Mouse (Mus musculus): Measurements from ENCODE around the gene Glb1l. TPM values are rescaled to one million over a fixed set of nuclear protein-coding genes. Genes with fewer than 3 reads are reported as not detected.

Glb1l gene
- total and polyA plus RNA-seq, 3 experiments = 2.4 to 10.8 (median 3.6) TPM

DNA sequence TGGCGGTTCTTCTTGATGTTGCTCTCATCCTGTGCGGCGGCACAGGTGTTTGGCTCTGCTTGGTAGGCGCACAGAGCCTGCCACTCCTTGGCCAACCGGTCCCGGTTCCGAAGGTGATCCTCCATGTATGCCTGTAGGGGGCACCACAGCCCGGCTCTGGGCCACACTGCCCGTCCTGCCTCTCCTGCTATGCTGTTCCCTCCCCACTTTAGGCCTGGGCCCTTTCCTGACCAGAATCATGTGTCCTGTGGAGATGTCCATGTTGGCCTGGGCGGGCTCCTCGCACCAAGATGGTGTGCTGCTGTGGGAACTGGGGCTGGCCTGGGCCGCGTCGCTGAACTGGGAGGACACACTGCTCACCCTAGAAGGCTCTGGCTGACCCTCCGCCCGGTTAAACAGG lies 42.4 kb upstream of the Glb1l start:
- H3K27me3 ChIP-seq (replicated peaks) = peaks cover 25% of the 10 kb centered on the region
- in situ Hi-C loops (cut with MboI; ENCODE audit: low pct_ligation_motif_present, low pct_unique_long_range_greater_than_20kb, low sequenced_read_pairs) = loop anchor here (25.0 kb wide), 1 partner anchor 316 kb away; the partner anchor contains the start of gene Cfap65
- no peaks in the 10 kb centered on the region for H3K9me3 ChIP-seq (replicated peaks; ENCODE audit: low read length)
- H3K4me2 ChIP-seq (ENCODE audit: insufficient read depth, low read depth, poor library complexity, severe bottlenecking) = no peak overlapping the region
- no peaks in the 10 kb centered on the region for H3K36me3 ChIP-seq (replicated peaks in 1 of 2; ENCODE audit: control insufficient read depth in 1 of 2, insufficient read depth in 1 of 2, low read length in 1 of 2)
- no peak for DNase-seq (ENCODE audit: extremely low read depth)
- H3K9ac ChIP-seq (ENCODE audit: insufficient read depth, low read depth) = no peak overlapping the region
- dilution Hi-C loops (cut with MboI; ENCODE audit: extremely low pct_ligation_motif_present, extremely low pct_unique_long_range_greater_than_20kb, low sequenced_read_pairs) = no loop called here
- H3K27ac ChIP-seq (ENCODE audit: insufficient read depth, low read depth) = no peak overlapping the region
- TF ChIP-seq PAX5 (IDR thresholded peaks at IDR 0.05; ENCODE audit: low read length) (no peak), GABPA (IDR thresholded peaks at IDR 0.05; ENCODE audit: insufficient replicate concordance, low read depth, low read length) (no peak), CTCF (conservative IDR thresholded peaks at IDR 0.05 in 1 of 2, IDR thresholded peaks at IDR 0.05 in 1 of 2; ENCODE audit: low read depth in 2 of 2, low read length in 2 of 2) (peak in 1 of 2 experiments; percentile 28; a peak in 1 of 4 replicates), SIN3A (IDR thresholded peaks at IDR 0.05; ENCODE audit: low read length) (no peak), MAX (IDR thresholded peaks at IDR 0.05; ENCODE audit: low read length) (no peak)
- no peaks in the 10 kb centered on the region for H3K79me2 ChIP-seq (replicated peaks; ENCODE audit: control insufficient read depth, extremely low read depth, insufficient read depth, poor library complexity, severe bottlenecking)
- no peak overlapping the region for H3K4me3 ChIP-seq (replicated peaks in 1 of 3; ENCODE audit: low read depth in 2 of 3, low read length in 2 of 3, poor library complexity in 1 of 3)
- peaks cover 9 to 27% of the 10 kb centered on the region in 2 experiments for H3K4me1 ChIP-seq (ENCODE audit: control insufficient read depth in 1 of 2, insufficient read depth in 2 of 2)

DNA sequence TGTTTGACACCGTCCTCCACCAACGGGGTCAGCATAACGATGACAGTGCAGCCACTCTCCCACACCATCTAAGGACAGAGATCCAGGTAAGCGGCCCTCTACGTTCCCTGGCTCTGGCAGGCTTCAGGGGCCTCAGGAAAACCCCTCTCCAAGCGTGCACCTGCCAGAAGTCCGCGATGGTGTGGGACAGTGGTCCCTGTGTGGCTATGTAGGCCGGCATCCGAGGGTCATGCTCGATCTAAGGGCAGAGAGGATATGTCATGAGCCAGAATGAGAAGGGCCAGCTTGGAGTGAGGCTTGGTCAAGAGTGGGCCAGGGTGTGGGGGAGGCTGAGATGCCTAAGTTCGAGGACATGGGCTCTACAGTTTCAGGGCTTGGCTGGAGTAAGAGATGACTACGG lies 41.7 kb upstream of the Glb1l start:
- no peak for TF ChIP-seq PAX5 (IDR thresholded peaks at IDR 0.05; ENCODE audit: low read length)
- no peak for TF ChIP-seq MXI1 (IDR thresholded peaks at IDR 0.05; ENCODE audit: low read depth, low read length)
- no peak for TF ChIP-seq UBTF (IDR thresholded peaks at IDR 0.05; ENCODE audit: low read depth, low read length)
- TF ChIP-seq ELF1 (IDR thresholded peaks at IDR 0.05; ENCODE audit: low read depth, low read length) = no peak
- Histone ChIP-seq H3K36me3 (replicated peaks in 1 of 2; ENCODE audit: control insufficient read depth in 1 of 2, insufficient read depth in 1 of 2, low read length in 1 of 2) (peaks cover 0 to 2% of the 10 kb centered on the region in 2 experiments), H3K79me2 (replicated peaks; ENCODE audit: control insufficient read depth, extremely low read depth, insufficient read depth, poor library complexity, severe bottlenecking) (no peaks in the 10 kb centered on the region), H3K9me3 (replicated peaks; ENCODE audit: low read length) (no peaks in the 10 kb centered on the region), H3K9ac (ENCODE audit: insufficient read depth, low read depth) (no peak overlapping the region), H3K4me2 (ENCODE audit: insufficient read depth, low read depth, poor library complexity, severe bottlenecking) (no peak overlapping the region), H3K27me3 (replicated peaks) (peaks cover 18% of the 10 kb centered on the region), H3K4me3 (replicated peaks in 1 of 3; ENCODE audit: low read depth in 2 of 3, low read length in 2 of 3, poor library complexity in 1 of 3) (no peak overlapping the region), H3K27ac (ENCODE audit: insufficient read depth, low read depth) (no peak overlapping the region), H3K4me1 (ENCODE audit: control insufficient read depth in 1 of 2, insufficient read depth in 2 of 2) (peaks cover 9 to 29% of the 10 kb centered on the region in 2 experiments)
- no peak for DNase-seq (ENCODE audit: extremely low read depth)
- in situ Hi-C loops (cut with MboI; ENCODE audit: low pct_ligation_motif_present, low pct_unique_long_range_greater_than_20kb, low sequenced_read_pairs) (loop anchor here (25.0 kb wide), 1 partner anchor 315 kb away; the partner anchor contains the start of gene Cfap65), dilution Hi-C loops (cut with MboI; ENCODE audit: extremely low pct_ligation_motif_present, extremely low pct_unique_long_range_greater_than_20kb, low sequenced_read_pairs) (no loop called here)

DNA sequence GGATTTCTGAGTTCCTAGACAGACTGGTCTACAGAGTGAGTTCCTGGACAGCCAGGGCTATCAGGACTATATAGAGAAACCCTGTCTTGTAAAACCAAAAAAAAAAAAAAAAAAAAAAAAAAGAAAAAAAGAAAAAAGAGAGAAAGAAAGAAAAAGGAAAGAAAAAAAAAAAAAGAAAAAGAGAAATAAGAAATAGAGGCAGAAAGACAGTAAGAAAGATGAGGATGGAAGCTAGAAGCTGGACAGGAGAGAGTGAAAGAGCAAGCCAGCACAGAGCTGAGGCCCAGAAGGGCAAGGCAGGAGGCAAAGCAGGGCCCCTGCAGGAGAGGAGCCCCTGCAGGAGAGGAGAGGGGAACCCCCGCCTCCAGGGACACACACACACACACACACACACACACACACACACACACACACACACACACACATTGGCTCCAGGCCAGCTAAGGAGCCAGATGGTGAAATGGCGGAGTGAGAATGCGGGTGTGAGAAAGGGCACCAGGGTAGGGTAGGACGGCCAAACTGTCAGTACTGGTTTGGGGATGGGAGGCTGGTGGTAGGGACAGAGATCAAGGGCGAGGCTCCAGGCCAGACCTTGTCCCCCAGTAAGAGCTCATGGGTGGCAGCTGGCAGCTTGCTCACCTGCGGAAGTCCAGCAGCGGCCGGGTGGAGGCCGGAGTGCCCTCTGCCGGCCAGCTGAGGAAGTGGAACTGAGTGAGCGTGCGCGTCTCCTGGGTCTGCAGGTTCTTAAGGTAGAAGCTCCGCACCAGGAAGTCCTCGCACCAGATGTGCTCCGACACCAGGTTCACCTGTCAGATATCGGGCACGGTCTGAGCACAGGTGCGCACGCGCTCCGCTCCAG lies 40.7 kb upstream of the Glb1l start:
- peak; percentile 75 for DNase-seq (ENCODE audit: extremely low read depth)
- Histone ChIP-seq H3K27me3 (replicated peaks) (peaks cover 11% of the 10 kb centered on the region), H3K27ac (ENCODE audit: insufficient read depth, low read depth) (peak overlapping the region; percentile 67), H3K4me3 (replicated peaks in 1 of 3; ENCODE audit: low read depth in 2 of 3, low read length in 2 of 3, poor library complexity in 1 of 3) (peak overlapping the region in 2 of 3 experiments; percentile 22 to 34), H3K9ac (ENCODE audit: insufficient read depth, low read depth) (no peak overlapping the region), H3K36me3 (replicated peaks in 1 of 2; ENCODE audit: control insufficient read depth in 1 of 2, insufficient read depth in 1 of 2, low read length in 1 of 2) (peaks cover 0 to 12% of the 10 kb centered on the region in 2 experiments), H3K9me3 (replicated peaks; ENCODE audit: low read length) (no peaks in the 10 kb centered on the region), H3K4me2 (ENCODE audit: insufficient read depth, low read depth, poor library complexity, severe bottlenecking) (peak overlapping the region; percentile 39), H3K4me1 (ENCODE audit: control insufficient read depth in 1 of 2, insufficient read depth in 2 of 2) (peaks cover 9 to 29% of the 10 kb centered on the region in 2 experiments), H3K79me2 (replicated peaks; ENCODE audit: control insufficient read depth, extremely low read depth, insufficient read depth, poor library complexity, severe bottlenecking) (no peaks in the 10 kb centered on the region)
- dilution Hi-C loops (cut with MboI; ENCODE audit: extremely low pct_ligation_motif_present, extremely low pct_unique_long_range_greater_than_20kb, low sequenced_read_pairs) (no loop called here), in situ Hi-C loops (cut with MboI; ENCODE audit: low pct_ligation_motif_present, low pct_unique_long_range_greater_than_20kb, low sequenced_read_pairs) (loop anchor here (25.0 kb wide), 1 partner anchor 314 kb away; the partner anchor contains the start of gene Cfap65)
- no peak for TF ChIP-seq POLR2AphosphoS2 (IDR thresholded peaks at IDR 0.05; ENCODE audit: low read depth, low read length)
- TF ChIP-seq KAT2A (IDR thresholded peaks at IDR 0.05; ENCODE audit: insufficient replicate concordance, low read length) = no peak
- no peak for TF ChIP-seq E2F4 (IDR thresholded peaks at IDR 0.05; ENCODE audit: insufficient replicate concordance, low read depth, low read length)
- TF ChIP-seq ZKSCAN1 (IDR thresholded peaks at IDR 0.05; ENCODE audit: borderline replicate concordance, low read depth, low read length) = no peak
- TF ChIP-seq MAFK (IDR thresholded peaks at IDR 0.05; ENCODE audit: insufficient replicate concordance, low read length) = no peak
- TF ChIP-seq MAZ (IDR thresholded peaks at IDR 0.05; ENCODE audit: low read depth, low read length) = peak; percentile 88; the same call in 1 of the 2 replicates
- TF ChIP-seq ELF1 (IDR thresholded peaks at IDR 0.05; ENCODE audit: low read depth, low read length) = peak; percentile 91
- peak; percentile 52 for TF ChIP-seq POLR2A (IDR thresholded peaks at IDR 0.05; ENCODE audit: low read depth, low read length)
- peak; percentile 46 to 92; a peak in 3 of 4 replicates for TF ChIP-seq CTCF (conservative IDR thresholded peaks at IDR 0.05 in 1 of 2, IDR thresholded peaks at IDR 0.05 in 1 of 2; ENCODE audit: low read depth in 2 of 2, low read length in 2 of 2)
- no peak for TF ChIP-seq RCOR1 (conservative IDR thresholded peaks at IDR 0.05; ENCODE audit: low read depth, low read length)
- no peak; the same call in 1 of the 2 replicates for TF ChIP-seq CHD2 (IDR thresholded peaks at IDR 0.05; ENCODE audit: low read length)
- TF ChIP-seq BHLHE40 (IDR thresholded peaks at IDR 0.05; ENCODE audit: low read depth, low read length) = no peak; the same call in 1 of the 2 replicates
- TF ChIP-seq TCF12 (IDR thresholded peaks at IDR 0.05; ENCODE audit: low read depth, low read length) = peak; percentile 84
- peak; percentile 75; the same call in 1 of the 2 replicates for TF ChIP-seq MEF2A (IDR thresholded peaks at IDR 0.05; ENCODE audit: borderline replicate concordance, low read depth, low read length)
- TF ChIP-seq IRF4 (IDR thresholded peaks at IDR 0.05; ENCODE audit: low read depth, low read length) = peak; percentile 76
- no peak for TF ChIP-seq CHD1 (IDR thresholded peaks at IDR 0.05; ENCODE audit: low read depth, low read length)
- TF ChIP-seq JUN (IDR thresholded peaks at IDR 0.05; ENCODE audit: insufficient read depth, low read depth, low read length) = no peak
